Mouse (Mus musculus) adrenal gland, postnatal 10 days (tissue): ENCODE measurements around the gene Vkorc1l1. TPM values are rescaled to one million over a fixed set of nuclear protein-coding genes. Genes with fewer than 3 reads are reported as not detected.
"Not testable (repeated sequence)": the region's sequence is repeated elsewhere in the genome, so short reads cannot be mapped to it uniquely, and the experiment has no call there.

Source experiments
- DNase-seq: peaks from one replicate; pipeline ENCODE4 v3.0.0; 2021; ENCODE audit warnings: mixed read lengths
- long read RNA-seq, 2 experiments: library from polyadenylated mRNA; stranded (forward); transcript quantifications; one replicate each; pipeline ENCODE4 v2.0.0; 2021
- total RNA-seq, 2 experiments: library from RNA; stranded (reverse); gene quantifications; 2 replicates each; pipeline ENCODE4 v1.2.3; 2021

The Vkorc1l1 gene
- 10 to 100 TPM; 29.5 to 30.4 TPM for total RNA-seq
- long read RNA-seq, experiment 1, full-length matches to known transcripts: 41 of 53 reads
- long read RNA-seq, experiment 1, partial matches to known transcripts: 1 of 53 reads
- long read RNA-seq, experiment 1, other reads (novel, unspliced or antisense): 11 of 53 reads
- long read RNA-seq, experiment 2, full-length matches to known transcripts: 23 of 29 reads
- long read RNA-seq, experiment 2, partial matches to known transcripts: 0 of 29 reads
- long read RNA-seq, experiment 2, other reads (novel, unspliced or antisense): 6 of 29 reads

DNA sequence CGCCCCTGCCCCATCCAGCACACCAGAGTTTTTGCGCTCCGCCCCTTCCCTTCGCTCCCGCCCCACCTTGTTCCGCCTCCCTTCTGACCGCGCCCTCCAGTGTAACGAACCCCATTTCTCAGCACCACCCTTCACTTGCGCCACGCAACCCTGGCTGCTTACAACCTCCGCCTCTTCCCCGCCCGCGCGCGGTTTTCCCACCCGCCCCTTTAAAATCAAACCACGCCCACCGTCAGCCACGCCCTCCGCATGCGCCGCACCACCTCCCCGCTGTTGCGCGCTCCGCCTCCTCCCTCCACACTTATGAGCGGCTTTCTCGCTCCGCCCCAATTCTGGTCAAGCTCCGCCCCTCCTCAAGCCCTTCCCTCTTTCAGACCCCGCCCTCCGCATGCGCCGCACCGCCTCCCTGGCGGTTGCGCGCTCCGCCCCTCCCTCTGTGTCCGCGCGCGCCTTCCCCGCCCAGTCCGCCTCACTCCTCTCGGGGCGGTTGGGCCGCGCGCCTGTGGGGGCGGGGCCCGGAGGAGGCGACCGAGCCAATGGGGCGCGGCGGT lies at the start of gene Vkorc1l1:
Gene Vkorc1l1, plus strand, starts transcription at position 476 of the 551 bp plus-strand sequence.
- DNase-seq: peak; percentile 100

DNA sequence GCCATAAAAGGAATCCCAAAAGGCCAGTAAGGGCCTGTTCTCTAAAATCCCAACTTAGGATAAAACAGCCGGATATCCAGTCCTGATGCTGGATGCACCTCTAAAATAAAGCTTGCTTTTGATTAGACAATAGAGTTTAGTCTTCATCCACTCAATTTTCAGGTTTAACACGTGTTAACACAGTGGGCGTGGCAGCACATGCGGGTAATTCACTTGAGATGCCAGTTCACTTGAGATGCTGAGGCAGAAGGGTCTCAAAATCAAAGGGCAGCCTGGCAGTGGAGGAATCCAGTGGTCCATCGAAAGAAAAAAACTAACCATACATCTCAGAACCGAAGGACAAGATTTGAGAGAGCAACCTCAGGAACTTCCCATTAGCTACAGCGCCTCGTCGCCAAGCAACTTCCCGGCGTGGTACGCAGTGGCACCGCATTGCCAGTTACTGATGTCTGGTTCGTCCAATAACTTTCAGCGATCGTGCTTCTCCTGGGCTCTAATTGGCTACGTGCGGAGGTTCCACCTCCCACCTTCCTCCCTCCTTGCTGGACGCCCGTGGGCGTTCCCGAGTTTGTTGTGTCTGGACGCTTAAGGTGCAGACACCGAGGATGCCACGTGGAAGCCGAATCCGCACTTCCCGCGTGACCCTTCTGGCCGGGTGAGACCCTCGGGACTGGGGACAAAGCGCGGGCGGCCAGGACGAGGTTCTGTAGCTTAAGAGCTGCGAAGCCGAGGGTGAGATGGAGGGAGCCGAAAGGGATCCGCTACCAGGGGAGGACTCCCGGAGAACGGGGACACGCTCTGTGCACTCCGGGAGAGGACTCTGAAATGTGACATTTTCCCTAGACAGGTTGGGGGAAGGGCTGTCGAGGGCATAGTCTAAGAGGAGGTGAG lies 46.3 kb upstream of the Vkorc1l1 start, which contains the start of gene Zbed5:
Gene Zbed5, plus strand, starts transcription at position 526 of the 891 bp plus-strand sequence.
- DNase-seq: peak; percentile 89

DNA sequence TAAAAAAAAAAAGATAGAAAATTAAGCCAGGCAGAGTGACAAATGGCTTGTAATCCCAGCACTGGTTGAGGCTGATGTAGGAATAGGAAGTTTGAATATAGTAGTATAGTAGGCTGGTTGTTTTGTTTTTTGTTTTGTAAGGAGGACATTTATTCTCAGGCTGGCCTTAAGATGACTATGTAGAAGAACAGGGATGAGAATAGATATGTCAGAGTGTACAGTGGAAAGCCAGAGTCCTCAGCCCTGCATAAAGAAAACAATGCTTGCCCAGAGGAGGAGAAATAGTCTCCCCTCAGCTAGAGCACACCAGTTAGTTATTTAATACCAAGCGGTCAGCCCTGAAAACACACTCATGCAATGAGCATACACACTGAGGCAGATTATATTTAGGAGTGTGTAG lies 43.3 kb upstream of the Vkorc1l1 start, which contains the start of gene Phkg1:
Gene Phkg1, minus strand, starts transcription at position 101 of the 400 bp plus-strand sequence.
- DNase-seq: no peak

DNA sequence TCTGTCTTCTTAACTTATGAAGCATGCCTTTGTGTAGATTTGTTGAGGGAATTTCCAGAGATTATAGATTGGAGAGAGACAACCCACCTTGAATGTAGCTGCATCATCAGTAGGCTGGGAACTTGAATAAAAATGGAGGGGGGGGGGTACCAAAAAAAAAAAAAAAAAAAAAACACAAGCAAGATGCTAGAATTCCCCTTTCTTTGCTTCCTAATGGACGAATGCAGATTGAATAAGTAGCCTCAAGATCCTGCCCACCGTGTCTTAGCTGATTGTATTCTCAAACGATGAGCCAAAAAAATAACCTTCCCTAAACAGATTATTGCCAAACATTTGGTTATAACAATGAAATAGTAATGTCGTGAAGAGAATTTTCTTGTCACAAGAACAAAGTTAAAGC lies 34.0 kb upstream of the Vkorc1l1 start:
- no peak for DNase-seq

DNA sequence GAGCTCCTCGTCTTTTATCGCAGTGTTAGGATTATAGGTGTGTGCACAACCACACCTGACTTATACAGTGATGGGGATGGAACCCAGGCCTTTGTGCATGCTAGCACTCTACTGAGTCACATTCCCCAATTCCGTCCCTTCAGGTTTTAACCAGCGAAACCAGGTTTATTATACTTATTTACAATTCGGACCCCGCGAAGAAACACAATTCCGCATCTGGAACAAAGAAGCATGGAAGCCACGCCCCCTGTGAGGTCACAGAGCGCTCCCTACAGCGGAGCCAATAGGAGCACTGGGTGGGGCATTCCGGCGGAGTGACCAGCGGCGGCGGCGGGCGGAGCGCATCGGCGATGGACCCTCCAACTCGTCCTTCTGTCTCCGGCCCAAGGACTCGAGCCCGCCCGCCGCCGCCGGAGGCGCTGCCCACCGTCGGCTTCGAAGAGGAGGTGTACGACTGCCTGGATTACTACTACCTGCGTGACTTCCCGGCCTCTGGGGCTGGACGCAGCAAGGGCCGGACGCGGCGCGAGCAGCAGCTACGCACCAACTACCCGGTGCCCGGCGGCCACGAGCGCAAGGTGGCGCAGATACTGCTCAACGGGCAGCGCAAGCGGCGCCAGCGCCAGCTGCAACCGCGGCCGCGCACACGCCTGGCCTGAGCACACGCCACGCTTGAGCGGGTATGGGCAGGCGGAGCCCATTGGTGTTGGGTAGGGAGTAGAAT lies 33.4 kb upstream of the Vkorc1l1 start, which contains the start of gene Nupr1l:
Gene Nupr1l, plus strand, starts transcription at position 299 of the 724 bp plus-strand sequence.
- peak; percentile 94 for DNase-seq

DNA sequence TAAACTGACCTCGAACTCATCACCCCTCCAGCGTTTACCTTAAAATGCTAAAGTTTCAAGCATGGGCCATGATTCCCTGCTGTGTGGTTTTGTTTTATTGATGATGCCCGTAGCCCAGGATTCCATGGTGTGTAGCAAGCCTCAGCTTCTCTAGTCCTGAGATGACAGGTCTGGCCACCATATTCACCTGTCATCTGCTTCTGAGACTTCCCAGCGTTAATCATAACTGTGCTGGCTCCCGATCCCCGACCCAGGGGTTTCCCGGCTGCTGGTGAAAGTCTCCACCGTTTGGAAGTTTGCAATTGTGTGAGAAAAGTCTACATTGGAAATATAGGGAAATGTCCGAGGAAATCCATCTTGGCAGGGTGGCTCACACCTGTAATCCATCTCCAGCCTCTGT lies 32.6 kb upstream of the Vkorc1l1 start:
- no peak for DNase-seq

DNA sequence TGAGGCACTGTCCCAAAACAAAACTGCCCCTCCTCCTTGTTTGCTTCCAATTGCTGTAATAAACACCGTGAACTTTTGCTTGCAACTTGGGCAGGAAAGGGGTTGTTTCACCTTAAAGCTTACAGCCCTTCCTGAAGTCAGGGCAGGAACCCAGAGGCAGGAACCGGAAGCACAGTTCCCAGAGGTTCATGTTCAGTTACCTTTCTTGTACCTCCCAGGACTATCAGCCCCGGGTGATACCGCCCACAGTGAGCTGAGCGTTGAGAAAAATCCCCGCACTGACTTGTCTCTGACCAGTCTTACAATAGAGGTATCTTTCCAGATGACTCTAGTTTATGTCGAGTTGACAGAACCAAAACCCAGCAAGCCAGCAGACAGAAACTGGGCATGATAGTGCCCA lies 32.2 kb upstream of the Vkorc1l1 start:
- DNase-seq: no peak

DNA sequence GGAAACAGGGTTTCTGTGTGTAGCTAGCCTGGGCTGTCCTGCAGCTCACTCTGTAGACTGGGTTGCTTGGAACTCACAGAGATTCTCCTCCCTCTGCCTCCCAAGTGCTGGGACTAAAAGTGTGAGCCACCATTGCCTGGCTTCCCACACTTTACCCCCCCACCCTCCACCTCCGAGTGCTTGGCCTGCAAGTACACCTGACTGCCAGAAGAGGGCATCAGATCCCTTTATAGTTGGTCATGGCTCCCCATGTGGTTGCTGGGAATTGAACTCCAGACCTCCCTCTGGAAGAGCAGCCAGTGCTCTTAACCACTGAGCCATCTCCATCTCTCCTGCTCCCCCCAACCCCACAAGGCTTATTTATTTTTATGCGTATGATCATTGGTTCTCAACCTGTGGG lies 27.7 kb upstream of the Vkorc1l1 start:
- DNase-seq: peak; percentile 31

DNA sequence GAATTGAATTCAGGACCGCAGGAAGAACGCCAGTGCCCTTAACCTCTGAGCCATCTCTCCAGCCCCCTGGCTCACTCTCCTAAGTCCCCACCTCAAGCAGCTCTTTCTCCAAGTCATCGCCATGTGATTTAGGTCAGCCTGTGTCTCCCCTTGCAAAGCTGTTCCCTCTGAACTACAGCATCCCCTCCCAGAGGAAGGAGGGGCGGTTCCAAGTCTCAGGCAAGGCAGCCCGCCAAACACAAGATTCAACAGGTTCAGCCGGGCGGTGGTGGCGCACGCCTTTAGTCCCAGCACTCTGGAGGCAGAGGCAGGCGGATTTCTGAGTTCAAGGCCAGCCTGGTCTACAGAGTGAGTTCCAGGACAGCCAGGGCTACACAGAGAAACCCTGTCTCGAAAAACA lies 26.3 kb upstream of the Vkorc1l1 start:
- not testable (repeated sequence) for DNase-seq

DNA sequence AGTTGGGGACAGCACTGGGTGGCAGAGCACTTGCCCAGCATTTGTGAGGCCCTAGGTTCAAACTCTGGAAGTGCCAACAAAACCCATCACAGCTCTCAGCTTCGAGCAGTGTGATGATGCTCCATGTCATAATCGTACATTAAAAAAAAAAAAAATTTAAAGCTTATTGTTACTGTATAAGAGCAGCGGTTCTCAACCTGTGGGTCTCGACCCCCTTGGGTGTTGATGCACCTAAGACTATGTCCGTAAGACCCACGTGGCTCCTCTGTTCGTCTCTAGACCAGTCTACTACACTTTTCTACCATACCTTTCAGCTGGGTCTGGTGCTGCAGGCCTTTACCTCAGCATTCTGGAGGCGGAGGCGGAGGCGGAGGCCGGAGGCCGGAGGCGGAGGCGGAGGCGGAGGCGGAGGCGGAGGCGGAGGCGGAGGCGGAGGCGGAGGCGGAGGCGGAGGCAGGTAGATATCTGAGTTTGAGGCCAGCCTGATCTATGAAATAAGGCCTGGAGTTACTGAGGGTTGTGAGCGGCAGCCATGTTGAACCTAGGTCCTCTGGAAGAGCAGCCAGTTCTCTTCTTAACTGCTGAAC lies 23.6 kb upstream of the Vkorc1l1 start:
- DNase-seq: no peak

DNA sequence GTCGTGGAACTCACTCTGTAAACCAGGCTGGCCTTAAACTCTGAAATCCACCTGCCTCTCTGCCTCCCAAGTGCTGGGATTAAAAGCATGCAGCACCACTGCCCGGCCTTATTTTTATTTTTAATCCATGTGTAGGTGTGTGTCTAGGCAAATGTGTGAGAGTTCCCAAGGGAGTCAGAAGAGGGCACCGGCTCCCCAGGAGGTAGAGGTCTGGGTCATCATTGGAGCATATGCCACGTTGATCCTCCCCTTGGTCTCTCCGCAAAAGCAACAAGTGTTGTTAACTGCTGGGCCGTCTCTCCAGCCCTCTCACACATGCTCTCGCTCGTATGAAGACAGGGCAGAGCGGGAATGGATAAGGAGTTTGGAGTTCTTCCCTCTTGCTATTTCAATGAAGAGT lies 23.0 kb upstream of the Vkorc1l1 start:
- DNase-seq: no peak

DNA sequence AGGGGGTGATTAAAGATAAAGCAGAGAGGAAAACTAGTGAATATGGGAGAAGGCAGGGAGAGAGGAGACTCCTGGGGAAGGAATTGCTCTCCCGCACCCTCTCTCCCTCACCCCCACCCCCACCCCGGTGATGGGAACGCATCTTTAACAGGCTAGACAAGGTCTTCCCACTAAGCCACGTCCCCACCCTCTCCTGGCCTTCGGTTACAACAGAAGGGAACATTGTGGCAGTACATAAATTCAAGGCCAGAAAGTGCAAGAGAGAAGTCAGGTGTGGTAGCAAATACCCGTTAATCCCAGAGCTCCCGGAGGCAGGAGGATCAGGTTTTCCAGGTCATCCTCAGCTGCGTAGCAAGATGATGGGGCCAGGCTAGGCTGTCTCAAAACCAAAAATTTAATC lies 22.4 kb upstream of the Vkorc1l1 start:
- DNase-seq: no peak

DNA sequence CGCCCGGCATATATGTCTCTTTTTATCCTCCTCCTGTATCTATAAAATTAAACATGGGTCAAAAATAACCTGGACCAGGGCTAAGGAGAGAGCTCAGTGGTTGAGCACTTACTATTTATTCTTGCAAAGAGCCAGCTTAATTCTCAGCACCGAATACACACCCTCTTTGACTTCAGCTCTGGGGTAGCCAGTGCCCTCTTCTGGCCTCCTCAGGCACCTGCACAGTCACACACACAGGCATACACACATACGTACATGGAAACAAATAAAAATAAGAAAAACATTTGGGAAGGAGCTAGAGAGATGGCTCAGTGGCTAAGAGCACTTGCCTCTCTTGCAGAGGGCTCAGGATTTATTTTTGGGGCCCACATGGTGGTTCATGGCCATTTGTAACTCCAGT lies 19.8 kb upstream of the Vkorc1l1 start:
- DNase-seq: no peak

DNA sequence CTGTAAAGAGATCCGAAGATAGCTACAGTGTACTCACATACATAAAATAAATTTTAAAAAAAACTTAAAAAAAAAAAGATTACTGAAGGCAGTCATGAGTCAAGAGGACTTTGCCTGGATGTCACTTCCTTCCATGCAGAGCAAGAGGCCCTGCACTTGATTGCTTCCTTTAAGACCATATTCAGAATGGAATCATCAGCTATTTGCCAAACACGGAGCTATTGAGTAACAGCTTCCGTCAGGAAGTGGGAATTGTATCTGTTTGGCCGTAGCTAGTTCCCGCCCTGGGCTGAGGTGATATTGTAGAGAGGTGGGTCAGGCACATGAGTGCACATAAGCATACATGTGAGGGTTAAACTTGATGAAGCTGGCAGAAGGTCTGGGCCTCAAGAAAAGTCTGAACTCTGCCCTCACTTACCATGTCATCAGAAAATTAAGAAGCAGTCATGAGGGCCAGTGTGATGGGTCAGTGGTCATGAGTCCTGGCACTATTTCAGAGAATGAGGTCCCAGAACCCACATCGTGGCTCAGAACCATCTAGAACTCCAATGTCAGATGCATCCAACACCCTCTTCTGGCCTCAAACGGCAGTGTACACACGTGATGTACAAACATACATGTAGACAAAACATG lies 16.8 kb upstream of the Vkorc1l1 start:
- no peak for DNase-seq

DNA sequence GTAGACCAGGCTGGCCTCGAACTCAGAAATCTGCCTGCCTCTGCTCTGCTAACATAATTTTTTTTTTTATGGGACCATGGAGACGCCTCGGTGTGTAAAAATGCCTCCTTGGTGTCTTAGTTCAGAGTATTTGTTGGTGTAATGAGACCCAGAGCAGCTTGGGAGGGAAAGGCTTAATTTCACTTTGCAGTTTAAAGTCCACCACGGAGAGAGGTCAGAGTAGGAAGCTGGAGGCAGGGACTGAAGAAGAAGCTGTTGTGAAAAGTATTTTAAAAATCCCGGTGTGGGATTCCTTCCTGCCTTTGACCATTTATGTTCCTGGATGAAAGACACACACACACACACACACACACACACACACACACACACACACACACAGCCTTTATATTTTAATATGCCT lies 15.8 kb upstream of the Vkorc1l1 start:
- DNase-seq: no peak

DNA sequence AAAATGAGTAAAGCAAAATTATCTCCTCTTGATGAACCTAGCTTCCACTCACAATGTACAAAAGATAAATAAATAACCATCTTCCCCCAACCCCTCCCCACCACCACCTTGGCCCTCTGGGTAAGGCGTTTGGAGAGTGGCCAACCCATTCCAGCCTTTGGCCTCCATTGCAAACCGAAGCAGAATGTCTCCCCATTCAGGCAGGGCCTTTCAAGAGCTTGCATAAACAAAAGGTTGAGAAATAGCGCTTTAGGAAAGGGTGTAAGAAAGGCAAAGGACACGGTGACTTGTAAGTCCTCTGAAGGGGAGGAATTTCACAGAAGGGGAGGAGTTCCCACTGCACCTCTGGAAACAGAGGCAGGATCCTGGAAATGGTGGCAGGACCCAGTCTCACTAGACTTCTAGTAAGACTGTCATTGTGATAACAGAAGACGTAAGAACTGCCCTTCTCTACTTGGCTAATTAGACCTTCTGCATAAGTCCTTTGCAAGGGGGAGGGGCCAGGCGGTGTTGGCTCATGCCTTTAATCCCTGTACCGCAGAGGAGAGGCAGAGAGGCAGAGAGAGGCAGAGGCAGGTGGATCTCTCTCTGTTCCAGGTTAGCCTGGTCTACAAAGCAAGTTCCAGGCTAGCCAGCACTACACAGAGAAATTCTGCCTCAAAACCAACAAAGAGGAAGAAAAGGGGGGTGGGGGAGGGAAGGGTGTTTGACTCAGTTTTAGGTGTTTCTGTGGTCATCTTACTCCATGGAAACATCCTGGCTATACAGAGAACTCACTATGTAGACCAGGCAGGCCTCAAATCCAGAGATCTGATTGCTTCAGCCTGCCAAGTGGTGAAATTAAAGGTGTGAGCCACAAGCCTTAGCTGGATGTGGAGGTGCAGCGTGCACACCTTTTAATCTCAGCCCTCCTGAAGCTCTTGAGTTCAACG lies 11.6 kb upstream of the Vkorc1l1 start:
- DNase-seq: peak; percentile 62

DNA sequence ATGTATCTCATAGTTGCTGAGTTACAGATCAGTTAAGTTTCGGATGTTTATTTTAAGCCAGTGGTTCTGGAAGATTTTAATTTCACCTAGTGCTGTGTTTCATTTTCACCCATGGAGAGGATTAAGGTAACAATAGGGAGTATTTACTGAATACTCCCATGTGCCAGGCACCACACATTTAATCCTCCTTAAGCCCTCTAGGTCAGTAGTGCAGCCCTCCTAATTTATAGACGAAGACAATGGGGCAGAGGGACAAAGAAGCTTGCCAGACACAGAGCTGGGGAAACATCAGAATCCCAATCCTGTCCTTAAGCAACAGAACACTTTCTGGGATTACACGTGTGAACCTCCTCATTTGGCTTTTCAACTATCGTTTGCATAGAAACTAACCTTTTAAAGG lies 4.8 kb upstream of the Vkorc1l1 start:
- no peak for DNase-seq

DNA sequence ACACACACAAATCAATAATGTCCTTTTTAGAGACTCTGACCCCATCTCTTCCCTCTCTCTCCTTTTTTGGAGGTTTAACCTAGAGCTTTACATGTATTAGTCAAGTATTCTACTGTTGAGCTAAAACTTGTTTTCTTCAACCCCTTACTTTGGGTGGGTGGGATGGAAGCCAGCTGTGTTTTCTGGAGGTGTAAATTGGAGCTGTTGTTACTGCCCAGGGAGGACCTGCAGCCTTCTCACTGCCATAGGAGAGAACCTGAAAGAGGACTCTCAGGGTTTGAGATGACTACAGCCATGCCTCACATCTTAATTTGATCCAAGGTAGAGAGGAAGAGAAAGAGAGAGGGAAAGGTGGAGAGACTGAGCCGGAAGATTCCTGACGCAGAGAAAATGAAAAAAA lies 1.5 kb upstream of the Vkorc1l1 start:
- no peak for DNase-seq

DNA sequence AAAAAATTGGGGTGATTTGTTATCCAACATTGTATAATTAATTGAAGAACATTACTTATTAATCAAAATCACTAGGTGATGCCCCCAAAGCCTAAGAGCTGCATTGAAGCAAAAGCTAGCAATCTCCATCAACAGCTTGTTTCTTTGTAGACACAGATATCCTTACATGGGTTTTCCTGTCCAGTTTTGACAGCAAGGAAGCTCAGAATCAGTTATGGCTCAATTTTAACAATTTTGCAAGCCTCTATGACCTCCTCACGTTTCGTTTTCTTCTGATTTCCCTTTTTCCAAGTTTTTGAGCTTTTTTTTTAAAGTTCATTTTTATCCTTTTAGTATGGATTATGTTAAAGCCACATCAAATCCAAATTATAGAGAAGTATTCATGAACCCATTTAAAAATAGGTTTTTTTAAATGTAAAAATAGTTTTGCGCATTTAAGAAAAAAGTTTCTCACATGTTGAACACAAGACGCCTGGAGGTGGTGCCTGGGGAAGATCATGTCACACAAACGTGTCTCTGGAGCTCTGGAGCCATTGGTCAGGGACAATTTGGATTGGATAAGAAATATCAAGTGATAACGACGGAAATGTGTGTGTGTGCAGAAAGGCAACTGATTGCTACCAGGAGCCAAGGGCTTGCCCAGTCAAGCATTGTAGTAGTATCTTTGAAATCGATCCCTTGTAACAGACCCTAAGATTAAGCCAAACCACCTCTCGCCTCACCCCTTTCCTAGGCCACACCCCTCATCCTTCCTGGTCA lies 855 bp upstream of the Vkorc1l1 start:
- no peak for DNase-seq
